Mouse (Mus musculus) kidney, adult 9 months (tissue): ENCODE data around the gene Hyal2.

Source experiments
- DNase-seq: peaks from one replicate; pipeline ENCODE4 v3.0.0; 2022

Hyal2 gene

DNA sequence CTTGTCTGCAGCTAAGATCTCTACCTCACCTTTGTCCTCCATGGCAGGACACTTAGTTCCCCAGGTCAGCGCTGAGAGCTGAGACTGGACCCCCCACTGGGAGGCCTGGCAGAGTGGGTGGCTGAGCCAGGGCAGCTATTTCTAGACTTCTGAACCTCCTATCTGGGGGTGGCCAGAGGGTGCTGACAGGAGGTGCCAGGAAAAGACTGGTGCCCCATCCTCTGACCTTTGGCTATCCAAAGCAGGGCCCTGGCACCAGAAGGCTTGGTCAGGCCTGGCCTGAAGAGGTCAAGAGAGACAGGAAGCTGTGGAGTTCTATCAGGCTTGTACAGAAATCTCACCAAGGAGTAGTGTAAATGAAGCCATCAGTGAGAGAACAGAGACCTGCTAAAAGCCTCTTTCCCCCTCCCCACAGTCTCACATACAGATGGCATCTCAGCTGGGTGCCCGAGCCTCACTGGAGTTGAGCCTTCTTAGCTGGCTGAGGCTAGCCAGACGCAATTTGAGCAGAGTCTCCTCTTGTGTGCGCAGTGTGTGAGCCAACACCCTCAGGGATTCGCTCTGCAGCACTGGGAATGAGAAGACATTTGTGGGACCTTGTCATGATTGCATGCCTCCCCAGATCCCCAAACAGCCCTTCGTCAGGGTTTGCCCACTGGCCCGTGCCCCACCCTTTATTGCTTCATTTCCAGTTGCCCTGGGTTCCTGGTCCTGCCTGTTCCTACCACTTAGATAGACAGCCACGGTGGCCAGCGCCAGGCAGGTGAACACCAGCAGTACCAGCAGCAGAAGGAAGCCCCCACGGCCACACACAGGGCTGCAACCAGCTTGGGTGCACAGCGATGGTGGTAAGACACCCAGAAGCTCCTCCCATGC, 25.6 kb downstream of the Hyal2 start:
- DNase-seq = peak; percentile 94

DNA sequence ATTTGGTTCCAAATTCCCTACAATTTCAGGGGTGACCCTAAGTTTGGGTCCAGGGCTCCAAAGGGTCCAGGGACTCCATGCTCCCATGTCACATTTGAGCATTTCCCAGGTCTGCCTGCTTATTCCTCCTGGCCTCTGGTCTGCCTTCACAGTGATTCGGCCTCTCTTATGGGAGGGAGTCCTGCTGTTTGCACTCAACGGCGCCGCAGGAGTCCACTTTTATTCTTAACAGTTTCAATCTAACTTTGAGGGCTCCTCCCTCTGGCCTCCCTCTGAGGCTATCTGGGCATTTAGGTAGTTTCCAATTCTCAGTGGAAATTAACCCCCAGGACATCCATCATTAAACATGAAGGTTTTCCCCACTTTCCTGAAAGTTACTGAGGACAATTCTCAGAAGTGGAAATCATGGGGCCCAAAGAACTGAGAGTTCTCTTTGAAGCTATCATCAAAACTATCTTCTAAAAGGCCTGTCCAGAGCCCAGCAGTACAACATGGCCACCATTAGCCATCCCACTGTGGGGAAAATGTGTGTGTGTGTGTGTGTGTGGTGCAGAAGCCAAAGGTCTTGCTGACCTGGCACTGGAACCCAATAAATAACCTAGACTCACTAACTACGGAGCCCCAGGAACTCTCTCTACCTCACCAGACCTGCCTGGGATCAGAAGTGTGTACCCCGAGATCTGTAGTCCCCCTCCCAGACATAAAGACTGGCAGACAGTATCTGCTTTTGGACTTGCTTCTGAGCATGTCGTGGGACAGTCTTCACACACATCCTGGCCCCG, 26.7 kb downstream of the Hyal2 start:
- DNase-seq = peak; percentile 69

DNA sequence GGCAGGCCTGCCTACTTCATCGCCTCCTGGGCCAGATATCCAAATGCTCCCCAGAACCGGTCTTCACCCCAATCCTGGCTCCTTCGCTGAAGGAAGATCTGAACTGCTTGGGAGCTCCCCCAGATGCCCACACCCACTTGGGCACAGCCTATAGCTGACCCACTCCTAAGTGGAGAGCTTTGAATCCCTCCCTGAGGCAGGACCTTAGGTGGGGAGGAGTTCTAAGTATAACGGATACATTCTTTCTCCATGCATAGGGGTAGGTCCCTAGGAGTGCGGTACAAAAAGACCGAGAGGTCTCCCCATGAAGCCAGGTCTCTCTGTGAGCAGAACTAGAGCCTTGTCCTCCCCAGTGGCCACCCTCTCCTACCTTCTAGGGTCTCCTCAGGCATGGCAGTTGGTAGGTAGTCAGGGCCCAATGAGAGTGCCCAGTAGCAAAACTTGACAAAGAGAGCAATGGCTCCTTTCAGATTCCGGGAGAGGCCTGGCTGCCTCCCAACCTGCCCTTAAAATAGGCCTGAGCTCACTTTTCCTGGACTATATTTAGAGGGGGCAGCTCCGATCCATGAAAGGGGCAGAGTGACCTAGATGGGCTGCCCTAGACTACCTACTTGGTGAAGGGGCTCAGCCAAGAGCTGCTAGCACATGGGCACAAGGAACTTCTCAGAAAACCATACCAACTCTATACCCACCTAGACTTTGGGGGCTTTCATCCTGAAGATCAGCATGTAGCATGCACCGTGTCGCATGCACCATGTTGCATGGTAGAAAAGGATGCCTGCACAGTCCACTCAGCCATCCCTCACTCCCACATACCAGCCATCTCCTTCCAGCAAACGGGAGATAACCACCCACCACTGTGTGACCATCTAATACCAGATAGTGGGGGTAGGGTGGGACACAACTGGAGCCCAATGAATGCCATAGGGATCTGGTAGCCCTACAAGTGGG, 29.1 kb downstream of the Hyal2 start:
- no peak for DNase-seq

DNA sequence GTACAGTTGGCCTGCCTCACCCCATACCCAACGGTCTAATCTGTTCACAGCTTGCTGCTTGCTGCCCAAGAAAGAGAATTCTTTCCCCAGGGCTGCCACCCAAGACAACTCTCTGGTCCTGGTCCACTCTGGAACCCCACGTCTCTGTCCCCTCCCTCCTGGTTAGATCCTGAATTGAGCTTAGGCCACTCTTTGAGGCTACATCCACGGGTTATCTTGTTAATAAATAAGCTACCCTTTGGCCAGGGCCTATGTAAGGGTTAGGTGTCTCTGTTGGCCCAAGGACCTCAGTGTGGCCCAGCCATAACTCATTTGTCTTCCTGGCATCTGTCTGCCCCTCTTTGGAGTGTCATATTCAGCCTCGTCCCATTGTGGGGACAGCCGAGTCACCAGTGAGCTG, 30.6 kb downstream of the Hyal2 start:
- DNase-seq = peak; percentile 83

DNA sequence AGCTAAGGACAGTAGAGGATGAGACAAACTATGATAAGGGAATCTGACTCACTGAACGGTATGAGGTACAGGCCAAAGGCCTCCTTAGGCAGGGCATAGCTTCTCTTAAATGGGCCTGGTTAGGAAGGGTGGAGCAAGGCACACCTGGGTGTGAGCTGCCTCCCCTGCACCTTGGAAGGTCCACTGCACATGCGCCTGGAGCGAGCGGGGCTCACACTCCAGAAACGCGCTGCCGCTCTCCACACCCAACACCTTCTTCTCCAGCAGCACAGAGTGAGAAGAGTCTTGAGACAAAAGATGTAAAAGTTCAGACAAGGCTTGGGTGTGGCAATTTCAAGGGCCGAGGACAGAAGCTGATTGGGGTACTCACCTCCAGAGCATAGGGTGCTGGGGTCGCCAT, 31.7 kb downstream of the Hyal2 start:
- no peak for DNase-seq

DNA sequence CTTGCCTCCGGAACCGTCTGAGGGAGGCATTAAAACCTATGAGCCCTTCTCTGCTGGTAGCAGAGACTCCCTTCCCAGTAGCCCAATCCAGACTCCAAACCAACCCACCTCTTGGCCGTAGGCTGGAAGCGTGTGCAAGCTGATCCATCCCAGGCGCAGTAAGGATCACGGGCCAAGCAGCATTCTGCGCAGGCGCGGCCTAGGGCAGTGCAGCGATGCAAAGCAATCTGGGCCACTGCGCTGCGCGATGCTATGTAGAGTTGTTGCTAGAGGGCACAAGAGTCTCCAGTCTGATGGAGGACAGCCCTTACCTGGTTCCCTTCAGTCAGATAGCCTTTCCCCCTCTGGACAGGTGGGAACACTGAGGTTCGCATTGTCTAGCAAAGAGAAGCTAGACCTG, 32.1 kb downstream of the Hyal2 start:
- no peak for DNase-seq

DNA sequence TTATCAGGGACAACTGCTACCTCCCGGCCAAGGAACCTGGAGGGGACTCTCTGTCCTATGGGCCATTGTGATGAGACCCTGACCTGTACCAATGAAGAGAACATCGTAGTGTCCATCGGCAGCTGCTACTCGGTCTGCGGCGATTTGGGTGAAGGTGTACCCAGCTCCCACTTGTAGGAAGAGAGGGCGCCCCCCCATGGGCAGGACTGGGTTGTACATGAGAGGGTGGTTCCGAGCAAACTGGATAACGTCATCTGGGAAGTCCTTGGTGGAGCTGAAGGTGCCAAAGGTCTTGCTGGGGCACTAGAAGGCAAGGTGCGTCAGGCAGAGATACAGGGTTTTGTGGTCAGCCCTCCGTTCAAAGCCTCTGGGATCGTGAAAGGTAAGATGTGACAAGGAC, 33.0 kb downstream of the Hyal2 start:
- peak; percentile 78 for DNase-seq

DNA sequence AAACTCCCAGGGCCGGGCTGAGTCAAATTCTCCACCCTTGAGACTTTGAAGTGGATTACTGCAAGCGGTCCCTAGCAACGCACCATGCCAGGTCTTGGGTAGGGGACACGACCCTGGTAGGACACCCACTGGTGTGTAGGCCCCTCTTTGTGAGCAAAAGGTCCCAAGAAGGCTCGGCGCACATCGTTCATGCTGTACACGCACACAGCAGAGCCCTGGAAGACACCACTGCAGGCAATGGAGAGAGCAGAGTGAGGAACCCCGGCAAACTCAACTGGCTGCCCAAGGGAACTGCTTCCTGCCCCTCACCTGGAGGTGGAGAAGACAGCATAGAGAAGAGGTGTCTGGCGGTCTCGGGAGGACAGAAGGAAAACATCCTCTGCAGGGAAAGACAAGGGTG, 33.5 kb downstream of the Hyal2 start:
- DNase-seq = no peak

DNA sequence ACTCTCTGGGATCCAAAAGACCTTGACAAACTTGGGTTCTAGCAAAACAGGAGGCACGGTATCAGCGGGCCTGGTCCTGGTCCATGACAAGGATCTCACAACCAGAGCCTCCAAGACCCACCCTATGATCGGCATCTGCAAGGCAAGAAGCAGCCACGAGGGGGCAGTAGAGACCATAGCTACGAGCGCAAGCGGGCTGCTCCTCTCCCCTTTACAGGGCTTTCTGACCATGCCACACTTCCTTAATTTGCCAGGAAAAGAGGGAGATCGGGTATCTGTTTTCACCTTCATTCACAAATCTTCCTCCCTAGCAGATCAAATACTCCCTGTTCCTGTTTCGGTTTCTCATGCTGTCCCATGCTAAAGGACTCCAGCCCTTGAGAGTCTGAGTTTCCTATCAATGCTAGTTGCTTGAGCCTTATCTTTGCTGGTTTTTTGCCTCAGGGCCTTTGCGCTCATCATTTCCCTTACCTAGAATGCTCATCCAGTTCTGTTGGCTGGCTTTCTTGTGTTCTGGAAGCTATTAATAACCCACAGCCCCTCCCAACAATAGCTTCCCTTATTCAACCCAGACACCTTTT, 34.4 kb downstream of the Hyal2 start:
- DNase-seq = peak; percentile 93

DNA sequence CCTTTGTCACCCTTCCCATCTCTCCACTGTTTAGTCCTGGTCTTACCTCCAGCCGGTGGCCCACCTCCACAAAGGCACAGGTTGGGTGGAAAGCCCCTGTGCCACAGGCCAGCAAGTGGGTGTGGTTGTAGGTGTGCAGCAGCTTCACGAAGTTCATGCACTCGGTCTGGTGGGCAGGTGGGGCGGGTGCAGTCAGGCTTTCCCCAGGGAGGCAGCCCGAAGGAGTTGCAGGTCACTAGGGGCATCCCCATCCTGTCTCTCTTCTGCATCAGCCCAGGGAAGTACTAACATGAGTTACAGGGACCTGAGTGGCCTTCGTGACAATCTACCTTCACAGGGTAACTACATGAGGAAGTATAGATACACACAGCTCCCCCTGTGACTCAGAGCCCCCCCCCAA, 35.5 kb downstream of the Hyal2 start:
- DNase-seq = no peak

DNA sequence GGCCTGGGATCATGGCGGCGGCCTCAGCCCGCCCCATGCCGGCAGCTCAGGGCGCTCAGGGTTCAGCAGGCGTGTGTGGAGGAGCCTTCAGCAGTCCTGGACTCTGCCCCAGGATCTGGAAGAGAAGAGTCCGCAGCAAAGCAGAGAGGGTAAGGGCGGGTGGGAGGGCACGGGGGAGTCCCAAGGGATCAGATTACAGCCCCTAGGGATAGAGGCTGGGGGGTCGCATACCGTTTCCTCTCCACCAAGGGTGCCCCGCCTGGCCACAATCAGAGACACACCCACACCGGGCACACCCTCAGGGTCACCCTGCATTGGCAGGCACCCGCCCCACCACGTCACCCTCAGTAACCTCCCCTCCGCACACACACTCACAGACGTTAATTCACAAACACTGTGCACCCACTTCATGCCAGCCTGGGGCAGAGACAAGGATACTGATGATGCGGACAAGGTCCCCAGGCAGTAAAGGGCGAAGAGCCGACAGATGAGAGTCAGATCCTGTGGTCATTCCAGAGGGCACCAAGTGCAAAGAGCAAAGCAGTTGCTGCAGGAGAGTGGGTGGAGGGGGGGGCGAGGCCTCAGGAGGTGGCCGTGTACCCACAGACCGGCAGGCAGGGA, 37.4 kb downstream of the Hyal2 start:
- peak; percentile 79 for DNase-seq

DNA sequence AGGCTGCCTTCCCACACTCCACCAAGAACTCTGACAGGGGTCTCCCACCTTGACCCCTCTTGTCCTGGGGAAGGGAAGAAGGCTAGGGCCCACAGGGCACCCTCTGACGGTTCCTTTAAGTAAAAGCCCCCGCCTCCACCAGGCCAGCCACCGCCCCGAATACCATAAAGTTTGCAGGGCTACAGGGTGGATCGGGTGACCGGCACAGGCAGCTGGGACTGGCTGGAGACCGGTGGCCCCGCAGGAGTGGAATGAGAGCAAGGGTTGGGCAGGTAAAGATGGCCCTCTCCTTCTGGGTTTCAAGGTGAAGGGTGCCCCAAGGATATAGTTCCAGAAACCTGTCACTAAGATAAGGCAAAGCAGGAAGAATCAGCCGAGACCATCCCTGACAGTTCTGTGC, 38.8 kb downstream of the Hyal2 start:
- peak; percentile 69 for DNase-seq

DNA sequence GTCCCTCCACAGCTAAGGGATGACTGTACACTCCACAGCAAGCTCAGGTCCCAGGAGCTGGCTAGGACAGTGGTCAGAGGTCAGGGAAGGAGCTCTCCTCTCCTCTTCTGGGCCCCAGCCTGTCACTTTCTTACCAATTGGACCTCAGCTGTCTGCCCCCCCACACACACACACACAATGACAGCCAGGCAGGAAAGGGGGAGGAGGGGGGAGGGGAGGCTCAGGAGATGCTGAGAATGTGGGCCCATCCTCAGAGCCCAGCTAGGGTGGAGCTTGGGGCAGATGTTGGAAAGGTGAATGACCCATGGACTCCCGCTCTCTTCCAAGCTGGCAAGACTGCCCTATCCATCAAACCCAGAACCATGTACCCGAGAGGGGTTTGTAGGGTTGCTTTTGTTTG, 39.3 kb downstream of the Hyal2 start:
- no peak for DNase-seq

DNA sequence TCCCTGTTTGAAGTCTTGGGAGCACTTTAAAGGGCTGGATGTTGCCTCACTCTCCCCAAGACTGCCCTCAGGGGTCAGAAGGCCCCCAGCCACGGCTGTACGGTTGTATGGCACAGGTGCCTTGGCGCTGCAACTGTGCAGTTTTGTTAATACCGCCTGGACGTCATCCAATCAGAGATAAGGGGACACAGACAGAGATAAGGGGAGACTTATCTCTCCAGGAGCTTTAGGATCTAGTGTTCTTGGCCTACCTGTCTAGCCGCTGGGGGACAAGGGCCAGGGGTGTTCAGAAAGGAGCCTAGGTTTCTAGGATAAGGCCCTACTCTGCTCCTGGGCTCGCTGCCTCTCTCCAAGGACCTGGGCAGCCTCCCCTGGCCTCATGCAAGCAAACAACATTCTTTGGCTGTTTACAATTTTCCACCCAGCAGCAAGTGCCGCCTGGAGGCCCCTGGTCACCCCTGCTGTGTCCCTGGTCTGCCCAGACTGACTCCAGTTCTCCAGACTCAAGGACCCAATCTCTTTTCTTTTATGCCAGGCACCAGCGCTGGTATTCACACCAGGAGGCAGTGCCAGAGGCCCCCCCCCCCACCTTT, 40.0 kb downstream of the Hyal2 start:
- DNase-seq = no peak

DNA sequence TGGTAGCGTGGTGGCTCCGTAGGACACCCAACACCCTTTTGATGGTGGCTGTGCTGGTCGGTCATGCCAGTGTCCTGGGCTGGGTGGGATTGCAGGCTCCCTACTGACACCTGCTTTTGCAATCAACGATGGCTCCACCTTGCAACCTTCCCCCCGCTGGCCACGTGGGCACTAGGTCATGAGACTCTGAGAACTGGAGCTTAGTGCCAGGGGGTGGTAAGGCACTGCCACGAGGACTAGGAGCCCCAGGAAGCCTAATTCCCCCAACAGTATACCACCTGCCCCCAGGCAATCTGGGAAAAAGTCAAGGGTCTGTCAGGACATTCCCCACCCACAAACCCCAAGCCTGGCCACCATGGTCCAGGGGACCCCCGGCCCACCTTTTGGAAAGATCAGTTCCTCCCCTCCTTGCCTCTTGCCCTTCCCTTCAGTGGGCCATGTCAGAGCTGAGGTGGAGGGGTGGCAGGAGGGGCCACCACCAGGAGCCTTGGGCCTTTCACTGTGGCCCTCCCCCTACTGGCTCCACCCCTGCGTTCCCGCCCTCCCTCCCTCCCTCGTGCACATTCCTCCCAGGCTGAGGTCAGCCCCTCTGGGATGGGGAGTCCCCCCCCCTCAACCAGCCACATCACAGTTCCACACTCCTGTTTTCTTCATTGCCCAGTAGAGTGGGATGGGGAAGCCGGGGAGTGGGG, 41.1 kb downstream of the Hyal2 start, which contains the start of gene Sema3b:
Gene Sema3b, minus strand, starts transcription at position 489 of the 692 bp plus-strand sequence.
- no peak for DNase-seq

DNA sequence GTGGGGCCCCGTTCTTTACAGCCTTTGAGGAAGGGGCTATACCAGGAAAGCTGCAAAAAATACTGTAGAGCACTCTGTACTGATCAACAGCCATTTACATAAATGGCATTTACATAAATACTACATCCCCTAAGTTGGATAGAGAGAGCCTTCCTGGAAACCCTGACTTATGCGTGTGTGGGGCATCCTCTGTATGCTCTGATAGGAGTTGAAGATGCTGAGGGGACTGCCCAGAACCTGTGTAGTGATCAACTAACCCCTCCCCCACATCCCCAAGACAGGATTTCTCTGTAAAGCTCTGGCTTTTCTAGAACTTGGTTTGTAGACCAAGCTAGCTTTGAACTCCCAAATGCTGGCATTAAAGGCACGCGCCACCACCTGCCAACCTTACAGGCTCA, 41.7 kb downstream of the Hyal2 start:
- DNase-seq = no peak

DNA sequence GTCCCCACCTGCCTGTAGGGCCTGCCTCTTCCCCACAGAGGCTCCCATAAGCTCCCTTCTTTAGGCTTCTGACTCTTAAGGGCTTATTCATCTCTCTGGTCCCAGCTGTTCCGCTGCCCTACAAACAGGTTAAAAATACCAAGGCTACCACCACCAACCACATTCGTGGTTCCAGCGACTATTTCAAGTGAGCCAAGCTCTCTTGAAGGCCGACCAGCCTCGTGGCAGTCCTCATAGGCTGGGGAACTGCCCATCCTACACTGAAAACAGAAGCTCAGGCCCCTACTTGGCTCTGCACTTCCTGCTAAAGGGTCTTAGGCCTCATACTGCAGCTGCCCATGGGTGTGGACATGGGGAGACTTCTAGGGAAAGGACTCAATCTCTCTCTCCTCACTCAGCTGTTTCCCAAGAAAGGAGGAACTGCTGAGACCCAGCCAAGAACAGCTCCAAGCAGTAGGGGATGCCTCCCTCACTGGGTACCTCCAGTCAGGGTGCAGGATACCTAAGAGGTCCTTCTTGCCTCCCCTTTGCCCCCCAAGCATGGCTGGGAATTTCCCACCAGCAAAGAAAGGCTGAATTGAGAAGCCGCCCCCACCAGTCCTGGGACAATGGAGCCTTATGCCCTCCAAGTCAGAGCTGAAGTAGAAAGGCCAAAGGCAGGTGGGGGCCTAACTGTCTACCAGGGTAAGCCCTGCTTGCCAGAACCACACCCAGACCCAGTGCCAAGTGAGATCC, 43.9 kb downstream of the Hyal2 start:
- no peak for DNase-seq

DNA sequence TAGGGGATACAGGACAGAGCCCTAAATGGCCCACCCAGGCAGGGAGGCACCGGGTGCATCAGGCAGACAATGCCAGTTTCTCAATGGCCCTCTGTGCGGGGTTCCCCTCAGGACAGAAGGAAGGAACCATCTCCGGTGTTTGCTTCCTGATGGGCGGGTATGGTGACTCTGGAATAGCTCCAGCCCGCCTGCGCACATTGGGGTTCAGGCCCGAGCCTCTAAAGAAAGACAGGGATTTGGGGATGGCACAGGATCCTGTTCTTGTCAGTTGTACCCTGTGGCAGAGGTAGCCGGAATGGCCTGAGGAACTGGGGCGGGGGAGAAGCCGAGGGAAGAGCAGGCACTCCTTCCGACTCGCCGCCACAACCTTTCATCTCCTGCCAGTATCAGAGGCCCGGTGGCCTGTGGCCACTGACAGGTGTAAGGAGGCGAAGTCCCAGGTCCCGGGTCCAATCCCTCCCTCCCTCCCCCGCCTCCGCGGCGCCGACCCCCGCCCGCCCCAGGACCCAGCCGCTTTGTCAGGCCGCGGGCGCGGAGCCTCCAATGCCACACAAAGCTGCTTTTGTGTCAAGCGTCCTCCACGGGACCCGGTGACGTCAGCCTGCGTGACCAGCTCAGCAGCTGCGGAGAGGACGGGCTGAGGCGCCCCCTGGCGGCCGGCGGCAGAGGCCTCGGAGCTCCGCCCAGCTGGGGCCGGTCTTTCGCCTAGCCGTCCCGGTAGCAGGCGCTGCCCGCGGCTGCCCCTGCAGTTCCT, 44.6 kb downstream of the Hyal2 start:
- peak; percentile 98 for DNase-seq

DNA sequence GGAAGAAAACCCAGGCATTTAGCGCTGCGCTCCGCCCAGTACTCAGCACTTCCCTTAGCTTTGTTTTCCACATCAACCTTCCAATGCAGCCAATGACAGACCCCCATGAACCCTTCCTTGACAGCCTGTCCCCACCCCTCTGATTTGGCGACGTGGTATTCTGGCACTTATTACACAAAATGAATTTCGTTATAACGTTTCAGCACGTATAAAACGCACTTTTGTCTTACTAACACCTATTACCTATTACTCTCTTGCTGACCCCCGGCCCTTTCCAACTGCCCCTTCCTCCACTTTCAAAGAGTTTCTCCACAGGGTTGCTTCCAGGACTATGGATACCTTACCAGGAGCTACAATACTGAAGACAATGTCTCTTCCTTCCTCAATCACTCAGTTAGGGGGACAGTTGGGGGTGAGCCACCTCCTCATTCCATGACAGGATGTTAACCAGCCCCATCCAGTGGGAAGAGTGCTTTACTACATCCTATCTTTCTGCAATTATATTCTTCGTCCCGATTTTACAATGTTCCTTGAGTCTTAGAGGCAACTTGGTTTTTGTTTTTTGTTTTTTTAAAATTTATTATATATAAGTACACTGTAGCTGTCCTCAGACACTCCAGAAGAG, 45.3 kb downstream of the Hyal2 start:
- DNase-seq = no peak
